Mouse (Mus musculus) fibroblast of lung, adult 2 months (primary cell): ENCODE data around the gene Tmem170b.

Experiments used
- DNase-seq: peaks from one replicate; pipeline ENCODE4 v3.0.0-alpha.2; 2011; ENCODE audit warnings: low read depth

Gene Tmem170b

DNA sequence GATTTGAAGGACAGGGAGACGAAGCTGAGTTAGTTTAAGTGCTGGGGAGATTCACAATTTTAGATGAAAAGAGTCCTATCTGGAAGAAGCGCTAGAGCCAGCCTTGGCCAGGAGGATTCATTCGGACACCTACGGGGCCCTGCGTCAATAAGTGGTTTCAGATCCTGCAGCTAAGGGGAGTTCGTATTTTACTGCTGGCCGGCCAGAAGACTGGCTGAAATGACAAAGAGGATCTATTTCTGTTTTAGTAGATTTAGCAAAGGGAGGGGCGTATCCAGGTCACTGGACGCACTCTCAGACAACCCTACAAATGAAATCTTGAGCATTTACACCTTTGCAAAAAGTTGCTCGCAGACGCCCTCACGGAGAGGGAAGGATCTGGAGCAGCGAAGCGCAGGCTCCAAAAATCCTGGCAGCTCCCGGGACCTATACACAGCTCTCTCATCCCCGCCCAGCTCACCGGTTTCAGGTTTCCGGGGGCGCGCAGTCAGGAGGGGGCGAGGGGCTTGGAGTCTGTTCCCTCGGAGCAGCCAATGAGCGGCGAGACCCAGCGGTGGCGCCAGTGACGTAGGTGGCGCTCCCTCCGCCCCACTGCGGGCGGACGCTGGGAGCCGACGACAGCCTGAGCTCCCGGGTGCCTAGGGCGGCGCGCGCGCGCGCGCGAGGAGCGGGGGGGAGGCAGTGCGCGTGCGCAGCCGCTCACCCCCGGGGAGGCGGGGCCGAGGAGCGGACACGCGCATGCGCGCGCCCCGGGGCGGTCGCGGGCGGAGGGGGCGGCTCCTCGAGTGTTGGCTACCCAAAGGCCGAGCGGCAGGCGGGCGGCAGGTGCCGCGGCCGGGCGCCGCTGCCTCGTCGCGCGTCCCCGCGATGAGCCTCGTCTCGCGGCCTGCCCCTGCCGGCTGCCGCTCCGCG is at the start of gene Tmem170b:
Tmem170b (plus strand) TSS at position 809 of the 912 bp plus-strand sequence.
- peak; percentile 91 for DNase-seq

DNA sequence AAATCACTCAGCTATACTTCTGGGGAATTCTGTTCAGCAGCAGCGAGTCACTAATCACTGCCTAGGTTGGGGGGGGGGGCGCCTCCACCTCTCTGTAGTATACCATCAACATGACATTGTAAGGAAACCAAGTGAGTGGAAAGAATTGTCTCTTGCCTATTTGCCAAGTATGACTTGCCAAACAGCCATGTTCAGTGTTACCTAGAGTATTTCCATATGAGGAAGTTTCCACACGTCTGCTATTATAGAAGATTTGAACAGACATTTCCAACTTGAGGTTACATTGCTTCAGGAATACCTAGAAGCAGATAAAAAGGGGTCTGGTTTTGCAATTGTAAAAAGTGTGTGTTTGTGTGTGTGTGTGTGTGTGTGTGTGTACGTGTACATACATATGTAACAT is 44.7 kb upstream of the Tmem170b start:
- no peak for DNase-seq

DNA sequence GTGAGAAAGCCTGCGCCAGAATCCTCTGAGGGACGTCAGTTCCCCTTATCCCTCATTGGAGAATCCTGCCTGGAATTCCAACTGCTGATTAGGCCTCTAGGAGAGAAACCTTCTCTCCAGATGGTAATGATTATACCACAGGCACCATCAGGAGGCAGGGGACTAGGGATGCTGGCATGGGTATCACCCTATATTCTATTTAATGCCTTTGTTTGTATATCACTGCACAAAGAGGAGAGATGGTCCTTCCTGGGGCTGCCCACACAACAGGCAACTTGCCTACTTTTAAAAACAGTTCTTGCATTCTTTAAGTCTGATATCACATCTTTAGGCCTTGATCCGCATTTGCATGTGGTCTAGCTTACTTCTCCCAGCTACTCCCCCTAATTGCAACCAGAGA is 37.3 kb upstream of the Tmem170b start:
- no peak for DNase-seq

DNA sequence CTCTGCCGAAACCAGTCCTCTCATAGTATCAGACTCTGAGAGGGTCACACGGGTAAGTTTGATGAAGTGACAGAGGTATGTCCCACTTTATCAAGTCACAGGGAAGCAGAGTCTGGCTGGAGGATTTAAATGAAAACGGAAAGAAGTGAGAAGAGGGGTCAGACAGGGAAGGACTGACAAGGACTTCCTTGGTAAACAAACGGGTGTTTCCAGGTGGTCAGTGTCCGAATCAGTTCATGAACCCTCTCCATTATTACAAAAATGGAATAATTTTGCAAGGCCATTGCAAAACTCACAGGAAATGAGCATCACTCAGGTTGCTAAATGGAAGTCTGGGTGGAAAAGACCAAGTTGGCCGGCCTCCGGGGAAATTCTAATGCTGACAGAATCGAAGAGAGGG is 36.8 kb upstream of the Tmem170b start:
- no peak for DNase-seq

DNA sequence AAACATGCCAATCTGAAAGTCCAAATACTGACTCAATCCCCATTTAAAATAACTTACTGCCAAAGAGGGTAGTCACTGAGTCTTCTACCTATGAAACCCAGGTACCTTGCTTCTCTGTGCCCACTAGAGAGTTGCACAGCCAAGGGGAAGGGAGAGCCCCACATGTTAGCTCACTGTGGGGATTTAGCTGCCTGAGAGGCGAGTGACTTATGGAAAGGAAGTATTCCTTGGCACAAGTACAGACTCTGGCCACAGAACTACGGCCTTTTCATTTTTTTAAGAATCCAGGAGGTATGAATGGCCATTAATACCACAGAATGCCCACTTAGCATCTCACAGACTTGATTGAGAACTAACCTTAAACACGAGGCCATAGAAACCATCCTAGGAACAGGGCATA is 35.9 kb upstream of the Tmem170b start:
- DNase-seq, result no peak

DNA sequence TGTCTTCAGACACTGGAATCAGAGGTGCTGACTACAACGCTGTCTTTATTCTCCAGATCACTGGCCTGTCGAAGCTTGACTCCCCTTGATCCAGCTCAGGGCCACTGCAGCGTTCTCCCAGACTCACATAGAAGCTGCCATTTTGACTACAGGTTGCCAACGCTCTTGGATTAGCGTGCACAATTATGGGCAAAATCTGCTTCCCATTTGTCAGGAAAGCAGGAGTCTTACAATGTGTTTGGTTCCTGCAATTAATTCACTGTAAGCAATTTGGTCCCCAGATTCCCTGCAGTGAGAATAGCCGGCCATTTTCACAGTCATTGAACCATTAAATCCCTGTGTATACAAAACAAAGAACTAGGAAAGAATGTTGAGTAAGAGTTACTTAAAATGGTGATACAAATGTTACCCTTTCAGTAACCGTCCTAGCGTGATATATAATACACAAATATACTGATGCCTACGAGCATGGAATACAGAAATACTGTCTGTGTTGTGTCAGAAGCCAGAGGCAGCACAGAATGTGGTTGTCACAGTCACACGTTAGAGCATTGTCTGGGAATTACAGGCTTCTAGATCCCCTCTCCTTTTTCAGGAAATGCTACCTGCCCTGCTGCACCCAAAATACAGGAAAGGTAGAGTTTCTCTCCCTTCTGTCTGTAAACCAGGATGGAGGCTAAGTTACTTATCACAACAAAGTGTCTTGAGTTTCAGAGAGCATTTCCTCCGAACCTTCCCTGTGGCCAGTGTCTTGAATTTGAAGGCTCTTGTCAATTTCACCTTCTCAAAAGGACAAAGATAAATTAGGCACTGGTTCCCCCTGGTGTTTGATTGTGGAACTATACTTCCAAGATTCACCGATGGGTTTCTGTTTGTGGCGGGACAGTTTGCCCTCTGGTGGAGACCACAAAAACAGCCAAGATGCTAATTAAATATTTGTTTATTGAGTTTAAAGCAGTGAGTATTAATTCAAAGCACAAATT is 34.0 kb upstream of the Tmem170b start:
- peak; percentile 88 for DNase-seq

DNA sequence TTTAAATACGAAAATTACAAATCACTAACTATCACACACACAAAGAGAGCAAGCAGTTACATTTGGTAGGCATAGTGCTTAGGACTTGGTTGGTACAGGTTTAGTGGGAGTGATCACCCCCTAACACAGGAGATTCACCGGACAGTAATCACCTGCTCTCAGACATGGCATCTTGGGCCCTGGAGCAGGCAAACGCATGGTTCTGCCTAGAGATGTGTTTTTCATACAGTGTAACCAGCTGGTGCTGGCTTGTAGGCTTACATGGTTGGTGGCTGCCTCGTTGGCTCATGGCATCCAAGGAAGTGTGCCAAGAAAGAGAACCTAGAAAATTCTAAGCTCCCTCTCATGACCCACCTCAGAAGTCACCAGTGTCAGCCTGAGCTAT is 33.4 kb upstream of the Tmem170b start:
- DNase-seq, result no peak

DNA sequence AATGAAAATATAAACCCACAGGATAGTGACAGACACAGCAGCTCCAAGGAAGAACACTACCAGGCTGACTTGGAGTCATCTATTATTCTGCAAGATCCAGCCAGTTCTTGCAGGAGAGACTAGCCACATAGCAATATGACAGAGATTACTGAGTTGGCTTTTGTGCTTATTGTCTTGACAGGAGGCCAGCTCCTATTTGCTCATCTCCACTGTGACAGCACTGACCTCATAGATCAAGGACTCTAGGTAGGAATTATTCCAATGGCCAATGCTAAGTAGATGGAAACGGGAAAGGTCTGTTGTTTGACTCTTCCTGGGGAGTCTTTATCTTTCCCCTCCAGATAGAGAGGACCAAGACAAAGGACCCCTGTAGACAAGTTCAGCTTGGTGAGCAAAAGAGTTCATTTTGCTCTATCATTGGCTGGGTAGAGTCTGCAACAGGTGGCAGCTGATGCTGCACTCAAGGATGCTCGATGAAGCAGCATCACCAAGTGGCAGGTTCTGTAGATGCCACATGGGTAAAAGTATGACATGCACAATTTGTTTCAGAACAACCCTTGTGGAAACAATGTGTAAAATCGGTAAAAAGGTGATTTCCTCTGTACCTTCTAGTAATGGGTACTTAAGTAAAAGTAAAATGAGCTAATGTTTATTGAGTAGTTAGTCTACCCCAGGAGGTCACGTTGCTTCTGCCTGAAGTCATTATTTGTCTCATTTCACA is 32.4 kb upstream of the Tmem170b start:
- no peak for DNase-seq

DNA sequence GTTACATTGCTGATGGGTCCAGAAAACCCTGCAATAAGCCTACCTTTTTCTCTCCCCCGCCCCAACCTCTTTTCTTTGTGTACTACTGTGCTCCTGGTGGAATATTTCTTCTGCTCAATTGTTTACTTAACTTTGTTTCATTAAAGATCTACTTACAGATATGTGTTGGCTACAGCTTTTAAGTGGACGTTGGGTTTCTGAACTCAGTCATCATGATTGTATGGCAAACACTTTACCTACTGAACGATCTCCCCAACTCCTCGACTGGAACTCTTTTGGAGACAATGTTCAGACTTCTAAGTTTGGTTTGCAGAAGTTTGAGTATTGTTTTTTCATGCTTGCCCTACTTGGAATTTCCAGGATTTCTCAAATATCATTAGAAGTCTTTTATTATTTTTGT is 24.6 kb upstream of the Tmem170b start:
- DNase-seq, result no peak

DNA sequence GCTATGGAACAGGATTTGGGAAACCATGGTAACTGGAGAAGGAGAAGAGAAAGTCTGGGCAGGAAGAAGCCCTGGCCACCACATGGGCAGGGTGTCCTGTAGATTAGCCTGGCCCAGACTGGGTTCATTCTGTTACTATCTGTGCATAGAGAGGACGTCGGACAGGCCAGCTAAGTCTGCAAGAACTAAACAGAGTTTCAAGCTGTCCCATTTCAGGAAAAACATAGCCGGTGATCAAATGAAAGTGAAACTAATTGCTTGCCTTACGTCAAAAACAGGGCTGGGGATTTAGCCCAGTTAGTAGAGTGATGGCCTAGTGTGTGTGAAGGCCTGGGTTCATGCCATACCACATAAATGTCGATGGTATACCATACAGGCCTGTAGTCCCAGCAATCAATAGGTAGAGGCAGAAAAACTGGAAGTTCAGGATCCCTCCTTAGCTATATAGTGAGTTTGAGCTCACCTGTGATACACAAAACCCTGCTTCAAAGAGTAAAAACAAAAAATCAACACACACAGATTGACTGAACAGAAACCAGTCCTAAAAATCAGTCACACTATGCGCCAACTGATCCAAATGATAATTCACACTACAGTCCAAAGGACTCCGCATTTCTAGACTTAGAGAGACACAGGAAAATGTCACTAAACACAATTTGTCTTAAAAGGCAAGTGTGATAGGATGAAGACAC is 21.9 kb upstream of the Tmem170b start:
- DNase-seq, result no peak

DNA sequence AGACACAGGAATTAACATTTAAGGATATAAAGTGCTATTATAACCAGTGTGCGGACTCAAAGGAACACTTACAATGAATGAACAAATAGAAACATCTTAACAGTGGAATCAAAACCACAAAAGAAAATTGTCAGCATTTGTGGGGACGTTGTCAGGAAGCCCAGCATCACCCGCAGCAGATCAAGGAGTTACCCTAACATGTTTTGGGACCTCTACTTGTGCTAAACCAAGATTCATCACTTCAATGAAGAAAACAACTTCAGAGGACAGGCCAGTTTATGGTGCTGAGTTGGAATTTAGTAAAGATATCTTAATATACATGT is 21.4 kb upstream of the Tmem170b start:
- DNase-seq, result no peak

DNA sequence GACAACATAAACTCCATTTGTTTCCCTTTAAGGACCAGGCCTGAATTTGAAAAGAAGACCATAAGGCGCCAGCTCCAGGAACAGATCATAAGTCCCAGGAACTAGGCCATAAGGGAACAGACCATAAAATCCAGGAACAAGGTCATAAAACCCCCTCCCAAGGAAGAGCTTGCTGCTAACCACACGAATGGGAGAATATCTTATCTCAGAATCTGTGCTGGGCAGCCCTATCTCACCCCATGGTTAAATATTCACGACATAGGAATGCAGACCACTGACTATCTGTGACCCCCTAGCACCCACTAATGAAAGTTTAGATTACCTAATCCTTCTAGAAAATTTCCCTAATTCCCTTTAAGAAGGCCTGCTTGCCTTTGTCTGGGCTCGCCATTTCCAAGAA is 20.8 kb upstream of the Tmem170b start:
- DNase-seq, result no peak

DNA sequence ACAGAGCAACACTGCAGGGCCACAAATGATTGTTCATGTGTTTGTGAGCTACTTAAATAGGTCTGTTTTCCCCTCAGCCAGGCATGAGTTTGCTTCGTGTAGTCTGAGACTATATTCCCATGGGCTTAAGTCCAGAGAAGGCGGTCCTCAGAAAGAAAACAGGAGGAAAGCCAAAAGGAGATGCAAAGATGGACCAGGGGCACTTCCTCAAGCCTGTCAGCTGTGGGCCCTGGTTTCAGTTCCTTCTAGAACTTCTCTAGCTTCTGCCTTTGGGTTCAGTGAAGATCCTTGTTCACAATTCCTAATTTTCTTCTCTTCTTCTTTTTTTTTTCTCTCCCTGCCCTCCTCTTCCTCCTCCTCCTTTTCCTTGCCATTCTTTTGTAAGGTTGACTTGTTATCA is 9.0 kb upstream of the Tmem170b start:
- DNase-seq, result no peak

DNA sequence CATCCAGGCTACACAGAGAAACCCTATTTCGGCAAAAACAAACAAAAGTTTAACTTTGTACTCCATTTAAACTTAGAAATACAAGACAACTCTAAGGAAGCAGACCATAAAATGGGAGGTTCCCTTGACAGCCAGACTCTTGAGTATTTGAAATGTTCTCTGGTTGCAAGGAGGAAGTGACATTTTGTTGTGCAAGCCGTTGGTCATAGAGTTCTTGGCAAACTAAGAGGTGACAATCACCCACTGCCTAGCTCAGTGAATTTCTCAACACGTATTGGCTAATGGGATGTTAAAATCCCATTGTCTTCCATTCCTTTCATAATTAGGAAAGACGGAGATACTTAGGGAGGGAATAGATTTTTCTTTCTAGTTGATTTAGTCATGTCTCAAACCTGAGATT is 5.7 kb upstream of the Tmem170b start:
- DNase-seq, result no peak

DNA sequence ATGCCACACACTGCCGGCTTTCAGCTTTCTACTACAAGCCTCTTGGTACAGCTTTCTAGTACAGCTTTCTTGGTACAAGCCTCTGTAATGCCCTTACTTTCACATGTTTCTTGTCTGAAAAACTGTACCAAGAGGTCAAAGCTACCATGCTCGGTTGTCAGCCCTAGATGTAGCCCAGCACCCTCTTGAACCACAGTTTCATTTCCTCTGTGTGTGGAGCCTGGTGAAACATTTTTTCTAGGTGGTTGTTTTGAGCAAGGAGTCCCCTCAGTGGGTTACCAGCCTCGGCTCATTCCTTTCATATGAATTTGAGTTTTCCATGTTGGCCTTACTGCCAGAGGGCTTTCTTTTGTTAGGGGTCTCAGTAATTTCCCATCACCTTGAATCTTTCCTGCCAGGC is 4.7 kb upstream of the Tmem170b start:
- no peak for DNase-seq

DNA sequence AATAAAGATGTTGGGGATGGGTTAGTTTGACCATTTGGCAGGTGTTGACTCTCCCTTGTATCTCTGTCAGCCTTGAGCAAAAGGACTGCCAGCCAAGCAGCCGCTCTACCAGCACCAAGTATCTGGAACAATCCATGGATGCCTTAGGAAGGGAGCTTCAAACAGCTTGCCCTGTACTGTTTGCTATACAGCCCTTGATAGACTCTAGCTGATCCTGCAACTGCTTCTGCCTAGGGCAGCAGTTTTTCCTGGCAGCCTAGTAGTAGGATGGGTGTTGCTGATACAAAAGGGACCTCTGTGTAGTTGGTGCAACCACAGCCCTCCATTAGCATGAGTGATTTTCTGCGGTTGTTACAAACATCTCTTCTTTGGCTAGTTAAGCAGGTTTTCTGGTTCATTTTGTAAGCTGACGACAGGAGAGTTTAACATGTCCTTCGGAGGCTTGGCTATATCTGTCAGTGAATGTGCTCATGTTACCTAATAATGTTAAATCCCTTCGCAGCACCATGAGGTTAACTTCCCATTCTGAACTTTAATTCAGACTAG is 1.7 kb upstream of the Tmem170b start:
- peak; percentile 80 for DNase-seq

DNA sequence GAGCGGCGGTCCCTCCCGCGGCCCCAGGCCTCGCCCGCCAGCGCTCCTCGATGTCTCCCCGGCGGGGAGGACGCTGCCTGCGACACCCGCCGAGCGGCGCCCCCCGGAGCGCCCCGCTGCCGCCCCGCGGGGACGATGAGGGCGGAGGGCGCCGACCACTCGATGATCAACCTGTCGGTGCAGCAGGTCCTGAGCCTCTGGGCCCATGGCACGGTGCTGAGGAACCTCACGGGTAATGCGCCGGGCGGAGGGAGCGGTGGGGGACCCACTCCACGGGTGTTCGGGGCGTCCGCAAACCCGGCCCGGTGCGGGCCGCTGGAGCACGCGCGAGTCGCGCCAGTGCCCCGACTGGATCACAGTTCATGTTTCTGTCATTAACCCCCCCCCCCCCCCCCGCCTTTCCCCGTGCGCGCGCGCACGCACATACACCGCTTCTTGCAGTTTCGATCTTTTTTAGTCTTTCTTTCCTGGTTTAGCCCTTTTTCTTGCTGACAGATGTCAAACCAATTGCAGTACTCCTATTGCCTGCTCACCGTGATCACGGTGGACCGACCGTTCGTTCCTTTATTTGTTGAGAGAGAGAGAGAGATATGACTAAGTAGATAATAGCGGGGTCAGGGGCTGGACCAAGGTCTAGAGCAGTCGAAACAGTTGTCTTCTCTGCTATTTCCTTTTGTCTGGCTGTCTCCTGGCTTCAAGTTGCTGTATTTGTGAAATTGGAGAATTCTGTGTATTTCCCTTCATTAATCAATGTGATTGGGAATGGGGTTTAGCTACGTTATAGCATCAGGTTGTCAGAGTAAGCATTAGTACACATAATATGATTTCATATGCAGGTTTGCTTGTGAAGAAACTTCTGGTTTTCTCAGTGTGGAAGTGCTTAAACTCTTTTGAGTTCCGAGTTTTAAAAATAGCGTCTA is 634 bp downstream of the Tmem170b start:
- no peak for DNase-seq

DNA sequence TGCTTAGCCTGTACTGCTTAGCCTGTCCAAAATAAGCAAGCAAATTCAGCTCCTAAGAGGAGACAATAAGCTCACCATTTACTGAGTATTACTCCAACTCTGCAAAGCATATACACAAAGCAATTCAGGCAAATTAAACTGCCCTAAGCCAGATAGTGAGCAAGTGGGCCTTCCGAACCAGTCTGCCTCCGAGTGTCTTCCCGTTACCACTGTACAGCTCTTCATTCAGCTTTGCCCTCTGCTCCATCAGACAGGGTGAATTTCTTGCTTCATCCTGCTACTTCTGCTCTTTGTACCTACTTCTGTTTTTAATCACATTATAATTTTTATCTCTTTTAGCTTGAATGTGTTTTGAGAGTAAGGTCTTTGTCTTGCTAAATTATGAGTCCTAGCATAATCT is 1.9 kb downstream of the Tmem170b start:
- DNase-seq, result no peak

DNA sequence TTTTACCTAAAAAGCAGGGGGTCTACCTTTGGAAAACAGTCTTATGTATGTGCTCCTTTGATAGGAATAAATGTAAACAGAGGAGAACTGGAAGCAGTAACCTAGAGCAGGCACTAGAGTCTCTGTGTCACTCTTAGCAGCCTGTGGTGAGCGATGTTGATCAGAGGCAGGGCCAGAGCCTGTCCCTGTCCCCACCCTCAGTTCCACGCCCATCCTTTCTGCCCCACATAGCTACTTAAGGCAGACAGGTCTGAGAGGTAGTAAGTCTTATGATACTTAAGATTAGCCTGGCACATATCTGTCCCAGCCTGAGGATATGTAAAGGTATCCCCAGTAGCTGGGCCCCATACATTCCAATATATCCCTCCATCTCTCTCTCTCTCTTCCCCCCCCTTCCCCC is 2.9 kb downstream of the Tmem170b start:
- DNase-seq, result no peak

DNA sequence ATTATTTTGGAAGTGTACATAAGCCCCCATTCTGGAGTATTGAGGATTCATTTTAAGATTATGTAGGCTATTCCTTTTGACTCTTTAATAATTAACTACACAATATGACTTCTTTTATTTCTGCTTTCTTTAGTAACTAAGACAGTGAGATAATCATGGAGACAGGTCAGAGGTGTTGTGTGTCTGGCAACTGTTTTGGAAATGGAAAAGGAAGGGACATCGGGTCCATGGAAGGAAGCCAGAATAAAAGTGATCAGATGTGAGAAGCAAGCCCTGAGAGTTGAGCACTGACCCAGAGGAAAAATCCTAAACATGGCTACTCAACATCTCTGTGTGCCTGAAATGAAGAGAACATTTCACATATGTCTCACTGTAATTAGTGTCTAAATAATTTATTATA is 5.3 kb downstream of the Tmem170b start:
- no peak for DNase-seq
